Comparison of ENCODE assay signal across 26 mouse cellular contexts in genomic region chr4:117191804-117192203, GRCm38 (mm10). TPM values are rescaled to one million over a fixed set of nuclear protein-coding genes. Genes with fewer than 3 reads are reported as not detected.
DNase-seq lines count a peak whose midpoint lies in the region; ATAC-seq and TF ChIP-seq lines count a peak whose summit lies in the region.
"Had no signal": no experiment of that assay in that cellular context is flagged by ENCODE, and none has a peak within 500 bp of the region (broad histone marks: within the 10 kb centered on the region; RNA-seq: fewer than 3 reads in every experiment).

No protein-coding gene starts in this region.

- 0 out of 2 replicates have a peak overlapping the region, but pooled peaks have one; percentile 66 for H3K9ac ChIP-seq in liver, embryonic 12.5 days
- peak overlapping the region; percentile 27; the same call in 1 of the 2 replicates for H3K9ac ChIP-seq in liver, embryonic 15.5 days
- H3K9ac ChIP-seq: embryonic facial prominence, embryonic 13.5 days; forebrain, embryonic 12.5 days; forebrain, embryonic 15.5 days; hindbrain, embryonic 15.5 days had no signal

- WGBS in liver, embryonic 12.5 days (ENCODE audit: insufficient replicate concordance): 88% methylated on average over 14 of the region's 14 CpGs
- 91% methylated on average over 14 of the region's 14 CpGs for WGBS in liver, embryonic 15.5 days (ENCODE audit: insufficient replicate concordance)

- intact Hi-C loops in gastrocnemius, adult 2 months (cut with DNase I): no loop called here

- H3K4me1 ChIP-seq in liver, embryonic 12.5 days: peaks cover 18% of the 10 kb centered on the region
- H3K4me1 ChIP-seq in E14TG2a.4 (replicated peaks; ENCODE audit: low read depth, low read length): peaks cover 4% of the 10 kb centered on the region; the same call in 1 of the 2 replicates
- H3K4me1 ChIP-seq in liver, embryonic 15.5 days (replicated peaks): peaks cover 27% of the 10 kb centered on the region

- no peaks in the 10 kb centered on the region for H3K27me3 ChIP-seq in liver, embryonic 12.5 days (replicated peaks)
- no peaks in the 10 kb centered on the region for H3K27me3 ChIP-seq in E14TG2a.4 (ENCODE audit: insufficient read depth, low read length)
- H3K27me3 ChIP-seq in liver, embryonic 15.5 days: no peaks in the 10 kb centered on the region
- H3K27me3 ChIP-seq: embryonic facial prominence, embryonic 13.5 days; forebrain, embryonic 12.5 days; forebrain, embryonic 15.5 days; heart, embryonic 13.5 days; hindbrain, embryonic 15.5 days had no signal

- no peak overlapping the region for H3K4me3 ChIP-seq in gastrocnemius, adult 2 months
- no peak overlapping the region for H3K4me3 ChIP-seq in liver, embryonic 12.5 days
- 0 out of 2 replicates have a peak overlapping the region, but pooled peaks have one; percentile 24 for H3K4me3 ChIP-seq in E14TG2a.4 (replicated peaks; ENCODE audit: low read length)
- H3K4me3 ChIP-seq in liver, embryonic 15.5 days (replicated peaks): no peak overlapping the region
- H3K4me3 ChIP-seq: embryonic facial prominence, embryonic 10.5 days; embryonic facial prominence, embryonic 13.5 days; forebrain, embryonic 12.5 days; forebrain, embryonic 15.5 days; heart, embryonic 13.5 days; hindbrain, embryonic 15.5 days had no signal

- no peaks in the 10 kb centered on the region for H3K36me3 ChIP-seq in liver, embryonic 12.5 days
- H3K36me3 ChIP-seq in E14TG2a.4 (ENCODE audit: insufficient read depth, low read length): no peaks in the 10 kb centered on the region
- H3K36me3 ChIP-seq in liver, embryonic 15.5 days (replicated peaks): no peaks in the 10 kb centered on the region
- H3K36me3 ChIP-seq: embryonic facial prominence, embryonic 10.5 days; embryonic facial prominence, embryonic 13.5 days; forebrain, embryonic 12.5 days; forebrain, embryonic 15.5 days; heart, embryonic 13.5 days; hindbrain, embryonic 15.5 days had no signal

- DNase-seq in gastrocnemius, adult 2 months: no peak
- no peak for DNase-seq in gastrocnemius, postnatal 4 days (ENCODE audit: low spot score in 2 of 2)
- no peak for DNase-seq in liver
- DNase-seq in right cerebral cortex, postnatal 14 days: no peak
- DNase-seq: adrenal gland, adult 8-10 months; adrenal gland, postnatal 25 days; cerebellum, adult 11-12 months; cerebellum, adult 8-10 months; cerebellum, postnatal 36 days; embryo, embryonic 11 days; gastrocnemius, postnatal 10 days; gastrocnemius, postnatal 36 days; heart, adult 18-20 months; heart, postnatal 14 days; heart, postnatal 4 days had no signal

- no peak overlapping the region for H3K4me2 ChIP-seq in liver, embryonic 12.5 days
- no peak overlapping the region for H3K4me2 ChIP-seq in liver, embryonic 15.5 days
- H3K4me2 ChIP-seq: embryonic facial prominence, embryonic 13.5 days; forebrain, embryonic 12.5 days; forebrain, embryonic 15.5 days; heart, embryonic 13.5 days; hindbrain, embryonic 15.5 days had no signal

- no peak for ATAC-seq in liver, embryonic 12.5 days
- no peak for ATAC-seq in liver, embryonic 15.5 days (ENCODE audit: insufficient read depth)
- ATAC-seq: activated CD4-positive, CD25-positive, alpha-beta regulatory T cell, adult 4 months; CD4-positive, CD25-positive, alpha-beta regulatory T cell, adult 4 months; forebrain, embryonic 15.5 days had no signal

- TF ChIP-seq CTCF in gastrocnemius, adult 2 months (IDR thresholded peaks at IDR 0.05): no peak
- TF ChIP-seq CTCF in E14TG2a.4 (conservative IDR thresholded peaks at IDR 0.05; ENCODE audit: low read length): no peak

- 0 out of 2 replicates have a peak overlapping the region, but pooled peaks have one; percentile 8 for H3K27ac ChIP-seq in gastrocnemius, adult 2 months
- no peak overlapping the region for H3K27ac ChIP-seq in liver, embryonic 12.5 days
- no peak overlapping the region for H3K27ac ChIP-seq in liver, embryonic 15.5 days (replicated peaks)
- H3K27ac ChIP-seq: embryonic facial prominence, embryonic 10.5 days; embryonic facial prominence, embryonic 13.5 days; forebrain, embryonic 12.5 days; forebrain, embryonic 15.5 days; hindbrain, embryonic 15.5 days had no signal

- 0 out of 2 replicates have a peak, but pooled peaks cover 3% of the 10 kb centered on the region for H3K9me3 ChIP-seq in liver, embryonic 12.5 days (replicated peaks)
- peaks cover 34% of the 10 kb centered on the region for H3K9me3 ChIP-seq in E14TG2a.4 (ENCODE audit: low read length)
- no peaks in the 10 kb centered on the region for H3K9me3 ChIP-seq in liver, embryonic 15.5 days (replicated peaks)
- H3K9me3 ChIP-seq: embryonic facial prominence, embryonic 13.5 days; forebrain, embryonic 12.5 days; forebrain, embryonic 15.5 days; heart, embryonic 13.5 days; hindbrain, embryonic 15.5 days had no signal

RNA-seq across cellular contexts. Expression of gene Kif2c, which starts 9.4 kb away (rescaled TPM):
- not detected for total RNA-seq in gastrocnemius, adult 2 months (2021)
- total RNA-seq in gastrocnemius, postnatal 4 days (2021): 10 to 100 TPM in 1 of 2 experiments, 1 to 10 TPM in 1; 9.6 to 10.9 TPM
- 45.7 and 47.7 TPM in 2 replicates for polyA plus RNA-seq in liver, embryonic 12.5 days (2016; fragmentation: Nextera tagmentation; extraction: Ambion mirVana)
- polyA plus RNA-seq in liver, embryonic 15.5 days (2015; fragmentation: Nextera tagmentation; extraction: Ambion mirVana): 27.5 and 29.8 TPM in 2 replicates

RNA-seq across cellular contexts. Expression of gene Rps8, which starts 35.8 kb away (rescaled TPM):
- 100 to 1,000 TPM; 527 to 622 TPM for total RNA-seq in gastrocnemius, adult 2 months (2021)
- total RNA-seq in gastrocnemius, postnatal 4 days (2021): 1,000 to 10,000 TPM; 1,262 to 1,321 TPM
- 960 and 969 TPM in 2 replicates for polyA plus RNA-seq in liver, embryonic 12.5 days (2016; fragmentation: Nextera tagmentation; extraction: Ambion mirVana)
- polyA plus RNA-seq in liver, embryonic 15.5 days (2015; fragmentation: Nextera tagmentation; extraction: Ambion mirVana): 536 and 611 TPM in 2 replicates

RNA-seq across cellular contexts. Expression of gene Plk3, which starts 58.0 kb away (rescaled TPM):
- under 1 TPM; 0.73 to 0.74 TPM for total RNA-seq in gastrocnemius, adult 2 months (2021)
- 1 to 10 TPM; 2.3 to 3.6 TPM for total RNA-seq in gastrocnemius, postnatal 4 days (2021)
- polyA plus RNA-seq in liver, embryonic 12.5 days (2016; fragmentation: Nextera tagmentation; extraction: Ambion mirVana): 2.2 and 2.8 TPM in 2 replicates
- polyA plus RNA-seq in liver, embryonic 15.5 days (2015; fragmentation: Nextera tagmentation; extraction: Ambion mirVana): 2.5 and 3.2 TPM in 2 replicates

RNA-seq across cellular contexts. Expression of gene Tmem53, which starts 59.9 kb away (rescaled TPM):
- total RNA-seq in gastrocnemius, adult 2 months (2021): 1 to 10 TPM; 2.7 to 6.6 TPM
- total RNA-seq in gastrocnemius, postnatal 4 days (2021): 10 to 100 TPM; 11.5 to 13.8 TPM
- 1.8 and 2.3 TPM in 2 replicates for polyA plus RNA-seq in liver, embryonic 12.5 days (2016; fragmentation: Nextera tagmentation; extraction: Ambion mirVana)
- polyA plus RNA-seq in liver, embryonic 15.5 days (2015; fragmentation: Nextera tagmentation; extraction: Ambion mirVana): 6.7 and 9.9 TPM in 2 replicates

Comparison
In these comparisons a context has a peak if more than half of its experiments do, and no peak if none do; other contexts are left out.
1. RNA of gene Kif2c, which starts 9.4 kb away (total RNA-seq): 9.6 to 10.9 TPM in gastrocnemius, postnatal 4 days; not detected in gastrocnemius, adult 2 months; every median in the first group is over 10 times any median in the second.